Mouse (Mus musculus) A20 (cell line): Measurements from ENCODE around the gene Sike1.

Source experiments
- DNase-seq: peaks from one replicate; pipeline ENCODE4 v3.0.0-alpha.2; 2011; ENCODE audit warnings: low read depth, low spot score

The Sike1 gene

DNA sequence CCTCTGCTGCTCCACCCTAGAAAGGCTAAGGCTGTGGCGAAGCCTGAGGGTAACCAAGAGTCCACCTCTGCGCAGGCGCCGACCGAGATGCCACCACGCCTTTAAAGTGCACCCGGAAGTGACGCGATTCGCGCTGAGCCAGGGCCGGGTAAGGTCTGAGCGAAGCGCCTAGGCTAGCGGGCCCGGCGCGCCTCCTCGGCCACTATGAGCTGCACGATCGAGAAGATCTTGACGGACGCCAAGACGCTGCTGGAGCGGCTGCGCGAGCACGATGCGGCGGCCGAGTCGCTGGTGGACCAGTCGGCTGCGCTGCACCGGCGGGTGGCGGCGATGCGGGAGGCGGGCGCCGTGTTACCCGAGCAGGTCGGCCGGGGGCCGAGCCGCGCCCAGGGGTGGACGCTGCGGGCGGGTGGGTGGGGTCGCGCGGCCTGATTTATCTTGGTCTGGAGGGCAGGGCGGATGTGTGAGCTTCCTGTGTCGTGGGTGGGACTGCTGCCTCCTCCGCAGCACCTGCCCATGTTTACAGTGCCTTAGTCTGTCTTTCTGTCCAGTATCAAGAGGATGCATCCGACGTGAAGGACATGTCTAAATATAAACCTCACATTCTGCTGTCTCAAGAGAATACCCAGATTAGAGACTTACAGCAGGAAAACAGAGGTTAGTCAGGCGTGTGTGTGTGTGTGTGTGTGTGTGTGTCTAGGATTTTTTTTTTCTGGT lies at the start of gene Sike1:
TSS of gene Sike1 (plus strand) at position 104 of the 717 bp plus-strand sequence.
- peak; percentile 97 for DNase-seq

DNA sequence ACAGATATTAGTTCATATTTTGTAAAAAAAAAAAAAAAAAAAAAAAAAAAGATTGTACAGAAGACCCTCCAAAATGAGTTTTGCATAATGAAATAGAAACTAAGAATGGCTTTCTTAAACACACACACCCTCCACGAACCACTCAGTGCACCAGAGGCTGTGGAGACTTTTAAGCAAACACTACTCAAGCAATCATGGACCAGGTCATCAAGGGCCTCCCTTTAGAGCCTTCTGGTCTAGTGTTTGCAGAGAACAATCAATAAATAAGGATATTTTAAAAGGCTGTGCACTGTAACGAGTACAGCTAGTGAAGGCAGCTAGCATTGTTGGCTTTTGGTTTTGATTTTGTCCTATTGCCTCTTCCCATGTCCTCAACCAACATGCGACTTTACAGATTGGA lies 49.2 kb upstream of the Sike1 start:
- no peak for DNase-seq

DNA sequence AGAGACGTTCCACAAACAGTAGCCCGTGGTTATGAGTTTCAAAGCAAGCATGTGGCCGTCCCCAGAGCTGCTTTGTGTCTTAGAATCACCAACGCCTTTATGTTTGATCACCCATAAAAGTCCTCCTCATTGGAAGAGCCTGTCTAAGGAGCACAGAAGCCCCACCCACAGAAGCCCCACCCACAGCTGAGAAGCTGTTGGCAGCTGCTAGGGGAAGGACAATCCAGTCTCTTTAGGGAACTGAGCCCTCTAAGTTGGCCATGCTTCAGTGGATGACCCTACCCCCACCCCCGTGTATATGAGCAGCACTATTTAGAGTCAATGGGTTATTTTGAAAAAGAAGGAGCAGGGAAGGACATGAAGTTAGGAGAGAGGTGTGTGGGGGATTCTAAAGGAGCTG lies 48.6 kb upstream of the Sike1 start:
- DNase-seq = peak; percentile 93

DNA sequence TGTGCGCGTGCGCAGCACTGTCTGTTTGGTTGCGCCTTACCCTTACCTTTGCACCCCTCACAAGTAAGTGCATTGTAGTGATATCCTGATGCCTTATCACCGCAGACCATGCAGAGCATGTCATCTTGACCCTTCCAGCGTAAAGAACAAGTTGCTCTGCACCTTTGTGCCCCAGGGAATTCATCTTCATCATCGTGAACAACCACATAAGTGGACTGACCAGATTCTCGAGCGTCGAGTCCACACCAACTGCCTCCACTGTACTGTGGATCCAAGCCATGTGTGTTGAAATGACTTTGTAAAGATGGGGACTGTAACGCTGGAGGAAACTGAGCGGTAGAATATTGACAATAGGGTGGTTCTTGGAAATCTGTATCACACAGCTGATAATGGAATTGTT lies 41.0 kb upstream of the Sike1 start:
- no peak for DNase-seq

DNA sequence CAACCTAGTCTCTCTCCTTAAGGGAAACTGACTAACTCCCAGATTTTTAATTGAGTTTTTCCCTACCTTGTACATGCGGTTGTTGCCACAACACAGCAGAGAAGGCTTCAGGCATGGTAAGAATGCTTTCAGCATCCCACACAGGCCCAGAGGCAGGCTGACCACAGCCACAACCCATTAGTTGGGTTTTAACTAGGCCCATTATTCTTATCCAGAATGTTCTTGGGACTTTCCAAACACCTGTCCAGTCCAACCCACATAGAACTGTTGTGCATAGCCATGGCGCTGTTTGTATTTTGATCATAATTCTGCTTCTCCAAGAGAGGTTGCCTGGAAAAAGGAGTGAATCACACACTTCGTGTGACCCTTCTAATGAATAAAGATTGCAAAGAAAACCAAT lies 40.4 kb upstream of the Sike1 start:
- DNase-seq = no peak

DNA sequence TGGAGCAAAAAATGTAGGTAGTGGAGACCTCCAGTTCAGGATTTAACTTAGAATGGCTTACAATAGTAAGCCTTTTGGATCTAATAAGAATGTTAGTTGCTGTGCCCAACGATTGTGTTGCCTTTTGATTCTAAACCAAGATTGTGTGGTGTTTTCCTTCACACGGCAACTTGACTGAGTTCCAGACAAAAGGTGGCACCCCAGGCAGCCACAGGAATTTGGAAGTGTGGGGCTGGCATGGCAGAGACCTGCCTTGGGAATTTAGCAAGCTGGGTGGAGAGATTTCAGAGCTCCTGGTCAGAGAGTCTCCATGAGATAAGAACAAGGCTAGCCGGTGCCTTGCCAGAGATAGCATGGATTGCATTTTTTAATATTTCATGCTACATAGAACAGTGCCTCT lies 39.9 kb upstream of the Sike1 start:
- DNase-seq = no peak

DNA sequence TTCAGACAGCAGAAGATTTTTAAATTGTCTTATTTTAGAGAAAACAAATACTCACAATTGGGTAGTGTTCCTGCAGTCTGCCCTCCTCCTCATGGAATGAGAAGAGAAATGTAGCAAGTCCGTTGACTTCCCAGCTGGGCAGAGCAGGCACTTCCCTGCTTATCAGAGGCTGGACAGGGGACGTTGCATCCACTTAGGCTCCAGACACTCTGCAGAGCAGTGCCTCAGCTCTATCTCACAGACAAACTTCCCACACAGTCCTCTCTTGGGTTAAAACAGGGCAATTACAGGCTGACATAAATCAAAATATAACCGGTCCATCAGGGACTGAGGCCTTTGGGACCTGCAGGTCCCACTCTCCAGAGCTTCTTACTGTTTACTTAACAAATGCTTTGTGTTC lies 31.5 kb upstream of the Sike1 start, which contains the start of gene Nr1h5:
TSS of gene Nr1h5 (minus strand) at position 101 of the 400 bp plus-strand sequence.
- no peak for DNase-seq

DNA sequence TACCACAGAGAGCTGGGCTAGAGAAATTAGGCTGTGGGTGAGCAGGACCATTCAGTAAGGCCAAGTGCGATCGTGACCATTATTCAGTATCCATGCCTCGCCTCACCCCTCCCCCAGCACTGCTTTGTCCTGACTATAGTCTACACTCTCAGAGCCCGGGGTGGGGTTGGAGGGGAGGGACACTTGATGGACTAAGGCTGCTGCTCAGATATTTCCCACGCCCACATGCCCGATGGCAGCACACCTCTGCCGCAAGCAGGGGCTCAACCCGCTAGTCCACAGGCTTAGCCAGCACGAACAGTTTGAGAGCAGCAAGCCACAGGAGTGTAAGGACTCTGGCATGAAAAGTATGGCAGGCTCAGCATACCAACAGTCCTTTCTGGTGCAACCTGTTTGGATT lies 25.4 kb upstream of the Sike1 start:
- no peak for DNase-seq

DNA sequence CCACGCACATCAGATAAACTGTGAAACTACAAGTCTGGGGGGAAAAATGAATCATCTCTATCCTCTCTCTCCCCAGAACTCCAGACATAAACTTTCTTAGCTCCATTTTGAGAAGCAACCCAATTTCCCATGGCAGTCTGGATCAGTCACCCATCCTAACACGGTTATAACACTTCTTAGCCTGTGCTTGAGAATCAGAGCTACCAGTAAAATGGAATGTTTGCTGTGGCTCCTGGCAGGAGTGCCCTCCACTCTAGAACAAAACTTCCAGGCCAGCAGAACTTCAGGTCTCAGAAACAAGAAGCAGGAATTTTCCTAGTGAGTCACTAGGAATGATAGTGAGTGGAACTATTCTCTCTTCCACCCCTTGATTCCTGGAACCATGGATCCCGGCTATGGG lies 25.0 kb upstream of the Sike1 start:
- no peak for DNase-seq

DNA sequence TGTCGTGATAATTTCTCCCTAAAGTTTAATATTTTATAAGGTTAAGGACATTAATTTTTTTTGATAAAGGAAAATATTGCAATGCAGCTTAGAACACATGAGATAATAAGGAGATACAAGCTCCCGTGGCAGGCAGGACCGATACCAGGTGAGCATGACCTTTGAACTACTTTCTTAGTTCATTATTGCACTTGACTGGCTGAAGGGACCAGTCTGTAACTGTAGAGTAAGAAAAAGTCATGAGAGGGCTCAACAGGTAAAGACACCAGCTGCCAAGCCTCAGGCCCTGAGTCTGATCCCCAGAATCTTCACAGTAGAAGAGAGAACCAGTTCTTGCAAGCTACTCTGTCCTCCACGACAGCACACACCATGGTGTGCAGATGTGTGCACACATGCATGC lies 18.6 kb upstream of the Sike1 start:
- no peak for DNase-seq

DNA sequence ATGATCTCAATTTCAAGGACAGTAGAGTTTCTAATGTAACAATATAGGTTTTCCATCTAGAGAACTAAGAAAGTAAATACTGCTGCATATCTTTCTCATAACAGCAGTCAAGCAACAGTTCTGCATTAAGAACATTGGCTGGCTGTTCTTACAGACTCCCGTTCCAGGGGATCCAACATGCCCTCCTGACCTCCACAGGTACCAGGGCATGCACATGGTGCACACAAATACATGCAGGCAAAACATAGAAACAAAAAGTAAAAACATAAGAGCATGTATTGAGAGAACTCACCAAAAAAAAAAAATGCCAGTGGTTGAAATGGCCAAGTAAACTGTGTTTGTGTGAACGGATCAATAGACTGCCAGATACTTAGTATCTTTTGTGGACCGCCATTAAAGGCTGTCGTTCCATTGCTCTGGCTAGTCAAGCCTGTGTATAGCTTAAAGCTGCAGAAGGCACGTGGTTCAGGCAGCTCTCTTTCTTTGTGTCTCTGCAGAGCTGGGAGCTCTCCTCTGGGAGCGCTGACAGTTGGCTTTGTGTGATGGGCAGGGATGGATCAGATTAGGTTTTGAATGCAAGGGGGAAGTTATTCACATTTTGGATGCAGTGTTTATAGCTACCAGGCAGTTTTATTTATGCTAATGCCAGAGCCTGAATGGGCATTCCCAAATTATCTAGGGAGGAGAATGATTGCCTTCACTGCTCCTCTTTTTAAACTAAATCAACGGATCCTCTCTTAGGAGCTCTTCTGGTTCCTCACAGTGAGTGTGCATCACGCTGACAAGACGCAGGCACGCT lies 15.8 kb upstream of the Sike1 start:
- DNase-seq = no peak

DNA sequence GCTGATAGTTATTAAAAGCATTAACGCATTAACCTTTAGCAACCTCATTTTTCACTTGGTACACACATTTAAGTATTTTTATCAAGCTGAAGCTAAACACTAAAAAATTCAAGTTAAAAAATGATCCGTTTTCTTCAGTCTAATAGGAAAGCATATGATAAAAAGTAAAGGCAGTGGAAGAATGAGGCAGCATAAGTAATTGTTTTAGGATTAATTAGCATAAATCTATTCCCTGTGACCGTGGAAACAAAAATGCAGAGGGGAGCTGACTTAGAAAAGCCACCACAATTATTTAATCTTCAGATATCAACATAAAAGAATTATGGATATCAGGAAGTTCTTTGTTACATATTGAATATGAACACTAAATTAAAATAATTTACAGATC lies 15.2 kb upstream of the Sike1 start:
- no peak for DNase-seq

DNA sequence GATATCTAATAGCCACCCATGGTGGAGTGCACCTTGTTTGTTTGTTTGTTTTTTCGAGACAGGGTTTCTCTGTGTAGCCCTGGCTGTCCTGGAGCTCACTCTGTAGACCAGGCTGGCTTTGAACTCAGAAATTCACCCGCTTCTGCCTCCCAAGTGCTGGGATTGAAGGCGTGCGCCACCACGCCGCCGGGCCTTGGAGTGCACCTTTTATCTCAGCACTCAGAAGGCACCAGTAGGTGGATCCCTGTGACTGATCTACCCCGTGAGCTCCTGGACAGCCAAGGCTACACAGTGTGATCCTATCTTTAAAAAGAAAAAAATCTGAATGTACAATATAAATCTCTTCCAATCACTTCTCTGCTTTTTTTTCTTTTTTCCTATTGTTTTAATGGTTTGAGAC lies 4.5 kb upstream of the Sike1 start:
- DNase-seq = no peak

DNA sequence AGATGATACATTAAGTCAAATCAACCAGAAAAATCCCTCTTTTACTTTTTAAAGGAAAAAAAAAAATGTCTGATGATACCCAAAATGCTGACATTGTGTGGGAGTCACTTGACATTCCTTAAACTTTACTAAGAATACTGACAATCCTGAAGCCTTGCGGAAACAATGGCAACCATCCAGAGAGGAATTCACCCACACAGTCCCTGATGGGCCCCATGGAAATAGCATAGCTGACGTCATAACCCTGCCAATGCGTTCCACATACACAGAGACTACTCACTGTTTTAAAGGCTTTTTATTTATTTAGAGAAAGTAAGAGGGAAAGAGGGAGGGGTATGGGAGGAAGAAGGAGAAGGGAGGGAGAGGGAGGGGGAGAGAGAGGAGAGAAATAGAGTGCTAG lies 2.6 kb upstream of the Sike1 start:
- no peak for DNase-seq

DNA sequence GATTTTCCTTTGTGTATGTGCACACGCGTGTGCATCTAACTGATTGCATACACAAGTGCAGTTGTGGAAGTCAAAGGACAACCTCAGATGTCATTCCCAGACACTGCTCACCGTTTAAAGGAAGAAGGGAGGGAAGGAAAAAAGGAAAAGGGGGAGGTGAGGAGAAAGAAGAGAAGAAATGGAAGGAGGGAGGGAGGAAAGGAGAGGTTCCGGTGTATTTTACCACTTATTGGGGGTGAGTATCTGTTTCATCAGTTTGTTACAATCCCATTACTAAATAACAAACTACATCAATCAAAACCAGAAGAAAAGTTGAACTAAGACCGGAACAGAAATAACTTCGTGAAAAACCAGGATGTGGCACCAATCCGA lies 289 bp upstream of the Sike1 start:
- DNase-seq = no peak

DNA sequence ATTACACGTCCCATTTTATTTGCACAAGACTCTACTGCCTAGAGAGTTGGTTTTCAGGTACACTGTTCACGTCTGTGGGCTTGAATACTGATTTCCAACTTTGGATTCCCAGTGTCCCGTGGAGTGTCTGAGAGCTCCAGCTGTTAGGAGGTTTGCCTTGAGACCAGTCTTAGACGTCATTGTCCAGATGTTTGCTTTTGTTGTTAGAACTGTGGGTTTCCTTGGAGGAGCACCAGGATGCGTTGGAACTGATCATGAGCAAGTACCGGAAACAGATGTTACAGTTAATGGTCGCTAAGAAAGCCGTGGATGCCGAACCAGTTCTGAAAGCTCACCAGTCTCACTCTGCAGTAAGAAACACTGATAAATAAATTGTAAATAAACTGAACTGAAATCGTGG lies 1.5 kb downstream of the Sike1 start:
- no peak for DNase-seq

DNA sequence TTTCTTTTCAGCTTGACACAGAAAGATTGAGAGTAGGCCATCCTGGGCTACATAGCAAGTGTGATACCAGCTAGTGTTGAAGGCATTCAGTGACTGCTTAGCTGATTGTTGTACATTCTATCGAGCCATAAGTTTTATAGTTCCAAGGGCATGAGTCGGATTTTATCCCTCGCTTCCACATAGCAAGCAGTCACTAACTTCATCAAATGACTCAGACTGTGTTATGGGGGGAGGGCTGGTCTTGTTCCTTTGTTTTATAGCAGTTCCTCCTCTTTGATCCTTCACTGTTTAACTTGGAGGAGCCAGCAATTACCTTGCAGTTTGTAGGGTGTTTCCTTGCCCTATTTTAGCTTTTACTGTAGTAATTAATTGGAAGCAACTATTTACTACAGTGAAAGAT lies 2.1 kb downstream of the Sike1 start:
- DNase-seq = no peak

DNA sequence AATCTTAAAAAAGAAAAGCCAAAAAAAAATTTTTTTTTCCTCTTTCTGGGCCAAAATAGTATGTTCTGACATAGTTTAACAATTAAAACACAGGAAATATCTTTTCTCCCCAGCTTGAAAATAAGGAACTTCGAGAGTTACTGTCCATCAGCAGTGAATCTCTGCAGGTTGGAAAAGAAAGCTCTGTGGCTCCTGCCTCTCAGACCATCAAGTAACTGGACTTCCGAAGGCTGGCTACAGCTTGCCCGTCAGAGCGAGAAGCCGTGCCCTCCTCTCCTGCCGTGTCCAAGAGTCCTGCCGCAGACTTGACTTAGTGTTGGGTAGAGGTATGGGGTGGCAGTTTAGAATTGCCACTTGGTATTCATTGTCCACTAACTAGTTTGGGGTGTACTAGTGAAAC lies 6.1 kb downstream of the Sike1 start:
- DNase-seq = no peak

DNA sequence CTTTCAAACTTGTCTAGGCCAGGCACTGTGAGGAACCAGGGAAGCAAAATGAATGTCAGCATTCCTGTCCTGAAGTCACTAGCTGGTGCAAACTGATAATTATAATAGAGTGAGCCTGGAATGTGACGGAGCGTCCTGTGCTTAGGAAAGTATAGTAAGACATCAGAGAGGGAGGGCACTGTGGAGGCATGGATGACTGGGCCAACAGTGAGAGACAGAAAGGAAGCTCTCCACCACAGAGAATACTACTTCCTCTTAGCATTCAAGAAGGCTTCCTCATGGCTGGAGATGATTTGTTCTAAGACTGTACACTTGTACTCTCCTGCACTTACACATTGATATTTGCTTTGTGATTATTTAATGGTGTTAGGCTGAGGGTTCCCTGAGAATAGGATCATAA lies 21.8 kb downstream of the Sike1 start:
- peak; percentile 74 for DNase-seq

DNA sequence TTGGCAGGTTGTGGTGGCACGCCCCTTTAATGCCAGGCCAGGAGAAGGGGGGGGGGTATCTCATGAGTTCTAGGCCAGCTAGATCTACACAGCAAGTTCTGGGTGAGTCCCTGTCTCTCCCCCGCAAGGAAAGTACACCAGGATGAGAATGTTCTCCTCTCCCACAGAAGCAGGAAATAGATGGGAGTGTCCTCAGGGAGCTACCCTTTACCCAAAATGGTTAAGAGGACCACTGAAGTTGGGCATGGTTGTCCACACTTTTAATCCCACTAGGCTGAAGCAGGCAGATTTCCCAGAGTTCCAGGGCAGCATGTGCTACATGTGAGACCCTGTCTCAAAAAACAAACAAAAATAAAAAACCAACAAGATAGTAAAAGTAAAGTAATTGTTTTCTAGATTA lies 24.0 kb downstream of the Sike1 start:
- peak; percentile 31 for DNase-seq

DNA sequence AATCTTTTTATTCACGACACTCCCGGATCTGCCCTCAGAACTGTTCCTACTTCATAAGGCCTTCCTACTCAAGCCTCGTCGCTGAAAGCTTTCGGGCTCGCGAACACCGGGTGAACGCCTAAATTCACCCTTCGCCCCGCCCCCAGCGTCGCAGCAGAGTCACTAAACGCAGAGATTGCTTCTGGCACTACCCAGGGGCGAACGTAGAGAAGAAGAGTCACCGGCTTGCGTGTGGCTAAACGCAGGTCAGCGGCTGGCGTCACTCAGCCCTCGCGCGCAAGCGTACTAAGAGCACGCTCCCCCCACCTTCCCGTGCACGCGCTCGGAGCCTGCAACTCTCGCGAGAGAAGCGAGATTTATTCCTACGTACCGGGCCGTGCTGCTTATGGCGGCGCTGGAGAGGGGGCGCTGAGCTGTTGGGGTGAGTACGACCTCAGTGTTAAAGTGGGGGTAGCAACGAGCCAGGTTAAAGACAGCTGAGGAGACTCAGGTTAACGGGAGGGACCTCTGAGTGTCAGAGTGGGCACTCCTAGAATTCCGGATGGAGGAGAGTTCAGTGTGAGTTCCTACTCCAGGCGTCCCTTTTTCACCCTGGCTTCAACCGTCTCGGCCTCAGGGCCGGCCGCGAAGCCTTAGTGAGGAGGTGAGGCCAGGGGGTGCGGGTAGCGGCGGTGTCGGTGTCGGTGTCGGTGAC lies 24.9 kb downstream of the Sike1 start, which contains the start of gene Csde1:
TSS of gene Csde1 (plus strand) at position 178 of the 694 bp plus-strand sequence.
- DNase-seq = peak; percentile 99

DNA sequence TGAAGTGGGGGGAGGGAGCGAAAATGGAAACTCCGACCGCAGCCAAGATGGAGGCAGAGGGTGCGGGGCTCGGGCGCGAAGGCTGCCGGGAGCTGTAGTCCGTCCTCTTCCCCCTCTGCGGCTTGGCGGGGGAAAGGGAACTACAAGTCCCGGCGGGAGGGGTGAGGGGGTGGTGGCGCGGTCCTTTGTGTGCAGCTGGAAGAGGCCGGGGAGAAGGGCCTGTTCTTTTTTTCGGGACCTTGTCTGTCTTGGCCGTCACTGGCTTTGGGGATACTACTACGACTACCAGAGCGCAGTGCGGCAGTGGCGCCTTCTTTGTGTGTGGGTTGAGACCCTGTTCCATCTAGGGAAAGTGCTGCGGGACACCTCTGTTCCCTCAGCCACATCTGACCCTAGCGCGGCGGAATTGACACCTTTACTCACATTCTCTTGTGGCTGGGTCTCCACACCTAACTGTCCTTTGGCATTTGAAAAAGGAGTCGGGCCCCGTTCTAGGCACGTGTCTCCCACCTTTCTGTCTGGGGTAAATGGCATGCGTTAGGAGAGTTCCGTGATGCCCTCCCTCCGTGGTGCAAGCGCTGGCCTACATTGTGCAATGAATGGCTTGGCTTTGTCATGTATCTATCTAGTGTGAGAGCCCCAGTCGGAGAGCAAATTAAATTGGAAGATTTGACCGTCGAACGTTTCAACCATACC lies 25.6 kb downstream of the Sike1 start:
- DNase-seq = peak; percentile 93
